Mouse (Mus musculus): Measurements from ENCODE around the gene Cpa1.

The Cpa1 gene

GRCm38 (mm10) chr6:30673764-30674561 lies 34.9 kb downstream of the Cpa1 start:
- DNase-seq (ENCODE audit: low spot score in 2 of 2), result no peak

- no peak for DNase-seq (ENCODE audit: low spot score in 2 of 2)
Measured at GRCm38 (mm10) chr6:30674714-30675280, 35.8 kb downstream of the Cpa1 start.

GRCm38 (mm10) chr6:30675281-30675771 lies 36.3 kb downstream of the Cpa1 start:
- DNase-seq (ENCODE audit: low spot score in 2 of 2), result no peak

GRCm38 (mm10) chr6:30676506-30676905 lies 37.5 kb downstream of the Cpa1 start:
- peak in 1 of 2 experiments; percentile 52 for DNase-seq (ENCODE audit: low spot score in 2 of 2)

- no peak for DNase-seq (ENCODE audit: low spot score in 2 of 2)
Measured at GRCm38 (mm10) chr6:30677591-30677990, 38.6 kb downstream of the Cpa1 start.

- DNase-seq (ENCODE audit: low spot score in 2 of 2), result no peak
Measured at GRCm38 (mm10) chr6:30678482-30678881, 39.5 kb downstream of the Cpa1 start.

- DNase-seq (ENCODE audit: low spot score in 2 of 2), result no peak
Measured at GRCm38 (mm10) chr6:30679567-30679966, 40.5 kb downstream of the Cpa1 start.

- no peak for DNase-seq (ENCODE audit: low spot score in 2 of 2)
Measured at GRCm38 (mm10) chr6:30680442-30680841, 41.4 kb downstream of the Cpa1 start.

- no peak for DNase-seq (ENCODE audit: low spot score in 2 of 2)
Measured at GRCm38 (mm10) chr6:30681935-30682900, 43.2 kb downstream of the Cpa1 start.

- DNase-seq (ENCODE audit: low spot score in 2 of 2), result no peak
Measured at GRCm38 (mm10) chr6:30684570-30684969, 45.6 kb downstream of the Cpa1 start.

GRCm38 (mm10) chr6:30687198-30687597 lies 48.2 kb downstream of the Cpa1 start:
- DNase-seq (ENCODE audit: low spot score in 2 of 2), result no peak

GRCm38 (mm10) chr6:30692826-30693225 lies 53.8 kb downstream of the Cpa1 start:
- DNase-seq (ENCODE audit: low spot score in 2 of 2), result no peak

- peak; percentile 88 to 90 for DNase-seq (ENCODE audit: low spot score in 2 of 2)
Measured at GRCm38 (mm10) chr6:30693350-30693991, 54.5 kb downstream of the Cpa1 start, which contains the start of gene Cep41. Gene Cep41, minus strand, starts transcription at chr6:30693749.

- no peak for DNase-seq (ENCODE audit: low spot score in 2 of 2)
Measured at GRCm38 (mm10) chr6:30694209-30694608, 55.2 kb downstream of the Cpa1 start.

Measured in spleen, postnatal 36 days (tissue).